Mouse (Mus musculus): Measurements from ENCODE around the gene Klk1b5. TPM values are rescaled to one million over a fixed set of nuclear protein-coding genes. Genes with fewer than 3 reads are reported as not detected.
"Not testable (repeated sequence)": the region's sequence is repeated elsewhere in the genome, so short reads cannot be mapped to it uniquely, and the experiment has no call there.

The Klk1b5 gene
- total RNA-seq, 2 experiments from 2014 or later = not detected

DNA sequence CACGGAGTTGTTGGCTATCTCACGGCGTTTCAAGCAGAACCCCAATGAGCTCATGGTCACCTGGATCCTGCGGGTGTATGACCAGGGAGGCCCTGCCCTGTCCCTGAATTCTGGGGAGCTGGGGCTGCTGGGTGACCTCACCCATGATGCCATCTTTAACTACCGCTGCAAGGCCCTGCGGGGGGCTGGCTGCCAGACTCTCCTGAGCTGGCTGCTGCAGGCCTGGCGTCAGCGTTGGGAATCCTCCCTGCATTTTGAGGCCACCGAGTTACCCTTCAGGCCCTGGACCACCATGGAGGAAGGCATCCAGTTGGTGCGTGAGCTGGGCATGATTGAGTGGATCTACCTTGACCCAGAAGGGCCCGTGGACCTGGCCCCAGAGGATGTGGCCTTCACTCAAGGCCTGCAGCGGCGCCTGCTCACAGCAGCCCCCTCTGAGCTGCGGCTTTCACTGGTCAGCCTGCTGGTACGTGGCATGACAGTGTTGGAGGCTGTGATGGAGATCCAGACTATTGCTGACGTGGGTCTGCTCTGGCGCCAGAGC, 35.1 kb downstream of the Klk1b5 start:
- DNase-seq (ENCODE audit: low spot score); intact Hi-C loops (cut with DNase I): not testable (repeated sequence)

DNA sequence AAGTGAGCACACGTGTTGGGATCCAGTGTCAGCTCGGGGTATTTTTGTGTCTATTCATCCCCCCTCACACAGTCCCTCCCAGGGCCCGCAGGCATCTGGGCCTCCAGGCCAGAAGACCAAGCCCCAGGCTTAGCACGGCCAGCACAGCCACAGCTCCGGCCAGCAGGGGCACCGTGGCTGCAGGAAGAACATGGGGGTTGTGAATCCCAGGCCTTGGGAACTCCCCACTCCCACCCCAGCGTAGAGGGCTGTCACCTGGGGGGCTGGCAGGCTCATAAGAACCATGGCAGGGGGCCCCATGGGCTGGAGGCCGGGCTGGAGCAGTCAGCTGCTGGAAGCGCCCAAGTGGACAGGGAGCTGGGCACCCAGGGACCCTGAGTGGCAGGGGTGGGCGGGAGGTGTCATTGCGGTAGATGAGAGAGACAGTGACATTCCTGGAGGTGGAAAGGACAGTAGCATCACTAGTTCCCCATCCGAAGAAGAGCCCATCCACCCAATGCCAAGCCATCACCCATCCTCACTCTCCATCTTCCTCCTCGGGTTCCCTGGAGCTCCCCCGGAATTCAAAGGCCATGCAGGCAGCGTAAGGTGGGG, 37.4 kb downstream of the Klk1b5 start:
- no peak for DNase-seq (ENCODE audit: low spot score)
- intact Hi-C loops (cut with DNase I) = no loop called here

GRCm38 (mm10) chr7:44254930-44255329, 39.2 kb downstream of the Klk1b5 start:
- no peak for DNase-seq (ENCODE audit: low spot score)
- intact Hi-C loops (cut with DNase I) = no loop called here

DNA sequence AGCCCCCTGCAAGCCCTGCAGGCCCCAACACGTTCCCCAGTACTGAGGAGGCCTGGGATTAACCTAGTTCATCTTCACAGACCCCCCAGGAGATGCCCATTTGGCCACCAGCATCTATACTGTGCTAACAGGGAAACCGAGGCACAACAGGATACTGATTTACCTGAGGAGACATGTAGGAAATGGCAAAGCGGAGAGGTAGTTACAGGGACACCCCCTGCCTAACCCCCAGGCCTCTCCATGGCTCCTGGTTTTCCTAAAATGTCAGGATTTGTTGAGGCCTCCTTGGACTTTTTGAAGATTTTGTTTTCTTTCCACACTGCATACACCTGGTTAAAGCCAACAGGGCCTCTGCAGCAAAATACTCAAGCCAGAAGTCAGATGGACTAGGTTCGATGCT, 41.5 kb downstream of the Klk1b5 start, which contains the start of gene Acp4:
Gene Acp4 (minus strand): TSS at position 101 of the 400 bp plus-strand sequence.
- intact Hi-C loops (cut with DNase I) = no loop called here
- no peak for DNase-seq (ENCODE audit: low spot score)

DNA sequence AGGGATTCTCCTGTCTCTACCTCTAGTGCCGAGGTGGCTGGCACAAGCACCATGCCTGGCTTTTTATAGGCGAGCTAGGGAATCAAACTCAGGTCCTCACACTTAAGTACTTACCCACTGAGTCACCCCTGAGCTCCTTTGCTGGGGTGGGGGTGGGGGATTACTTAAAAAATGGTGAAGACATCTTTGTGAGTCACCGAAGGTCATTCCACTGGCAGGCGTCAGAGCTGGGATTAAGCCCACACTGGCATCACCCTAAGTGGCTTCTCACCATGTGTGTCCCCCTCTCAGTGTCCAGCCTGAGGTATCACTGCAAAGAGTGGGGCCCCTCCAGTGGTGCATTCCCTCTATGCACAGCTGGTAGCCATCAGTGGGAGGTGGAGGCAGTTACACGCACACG, 44.7 kb downstream of the Klk1b5 start:
- DNase-seq (ENCODE audit: low spot score) = no peak
- intact Hi-C loops (cut with DNase I) = loop anchor here (5.0 kb wide), 1 partner anchor 42 kb away; no protein-coding TSS in a partner anchor

DNA sequence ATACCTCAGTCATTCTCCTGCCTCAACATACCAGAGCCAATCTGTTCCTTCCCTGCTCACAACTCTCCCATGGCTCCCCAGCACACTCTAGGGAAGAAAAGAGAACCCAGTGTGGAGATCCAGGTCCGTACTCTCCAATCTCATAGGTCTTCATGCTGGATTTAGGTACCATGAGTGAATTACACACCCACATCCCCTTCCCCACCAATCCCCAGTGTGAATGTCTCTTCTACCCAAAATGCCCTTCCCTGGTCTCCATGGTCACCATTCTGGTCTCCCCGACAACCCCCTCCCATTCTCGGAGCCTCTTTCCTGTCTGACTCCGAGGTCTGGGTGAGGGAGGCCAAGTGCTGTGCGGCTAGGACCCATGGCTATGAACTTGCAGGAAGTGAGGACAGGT, 45.4 kb downstream of the Klk1b5 start, which contains the start of gene Gm15517:
Gene Gm15517 (plus strand): TSS at position 301 of the 400 bp plus-strand sequence.
- DNase-seq (ENCODE audit: low spot score) = no peak
- intact Hi-C loops (cut with DNase I) = loop anchor here (5.0 kb wide), 1 partner anchor 41 kb away; no protein-coding TSS in a partner anchor

GRCm38 (mm10) chr7:44262791-44263643, 47.3 kb downstream of the Klk1b5 start:
- peak; percentile 70 for DNase-seq (ENCODE audit: low spot score)
- intact Hi-C loops (cut with DNase I) = loop anchor here (1.0 to 5.0 kb wide), 3 partner anchors 39 to 222 kb away; no protein-coding TSS in a partner anchor

- intact Hi-C loops (cut with DNase I) = no loop called here
- no peak for DNase-seq (ENCODE audit: low spot score)
Measured at GRCm38 (mm10) chr7:44268117-44268516, 52.4 kb downstream of the Klk1b5 start.

GRCm38 (mm10) chr7:44269397-44269796, 53.7 kb downstream of the Klk1b5 start:
- no peak for DNase-seq (ENCODE audit: low spot score)
- intact Hi-C loops (cut with DNase I) = no loop called here

Other genes with a start within 250 kb of the Klk1b5 start
- not detected for gene Klk1b1, start 249.2 kb upstream of the Klk1b5 start, total RNA-seq (2021)
- gene Klk1b9, start 239.9 kb upstream of the Klk1b5 start, total RNA-seq (2021) = not detected
- gene Klk1b11, start 220.1 kb upstream of the Klk1b5 start, total RNA-seq (2021) = not detected
- gene Klk1b26, start 203.8 kb upstream of the Klk1b5 start, total RNA-seq (2021) = under 1 TPM; 0.36 TPM
- gene Klk1b27, start 163.7 kb upstream of the Klk1b5 start, total RNA-seq (2021) = not detected
- not detected for gene Klk1b21, start 113.6 kb upstream of the Klk1b5 start, total RNA-seq (2021)
- gene Klk1b22, start 103.3 kb upstream of the Klk1b5 start, total RNA-seq (2021) = not detected
- gene Klk1b16, start 79.2 kb upstream of the Klk1b5 start, total RNA-seq (2021) = not detected
- not detected for gene Klk1b24, start 27.7 kb upstream of the Klk1b5 start, total RNA-seq (2021)
- gene Klk1b3, start 17.8 kb upstream of the Klk1b5 start, total RNA-seq (2021) = not detected
- not detected for gene Klk1b4, start 8.5 kb upstream of the Klk1b5 start, total RNA-seq (2021)
- gene Klk1, start 9.4 kb downstream of the Klk1b5 start, total RNA-seq (2021) = not detected
- not detected for gene Gm36864, start 20.2 kb downstream of the Klk1b5 start, total RNA-seq (2021)
- under 1 TPM; 0.31 to 0.56 TPM for gene 1700028J19Rik, start 30.8 kb downstream of the Klk1b5 start, total RNA-seq (2021)
- gene 2410002F23Rik, start 30.8 kb downstream of the Klk1b5 start, total RNA-seq (2021) = 10 to 100 TPM; 14.1 to 14.5 TPM
- gene Acp4, start 41.4 kb downstream of the Klk1b5 start, total RNA-seq (2021) = not detected
- gene Gm15517, start 45.5 kb downstream of the Klk1b5 start, total RNA-seq (2021) = not detected
- 1 to 10 TPM in 1 of 2 experiments, under 1 TPM in 1; 0.87 to 1.0 TPM for gene Clec11a, start 91.0 kb downstream of the Klk1b5 start, total RNA-seq (2021)
- gene Shank1, start 94.3 kb downstream of the Klk1b5 start, total RNA-seq (2021) = 1 to 10 TPM; 1.6 to 2.0 TPM
- 1 to 10 TPM; 1.3 to 2.2 TPM for gene Syt3, start 168.2 kb downstream of the Klk1b5 start, total RNA-seq (2021)
- under 1 TPM; 0.28 to 0.62 TPM for gene 1700008O03Rik, start 169.9 kb downstream of the Klk1b5 start, total RNA-seq (2021)
- gene Lrrc4b, start 213.1 kb downstream of the Klk1b5 start, total RNA-seq (2021) = 10 to 100 TPM; 27.9 to 32.7 TPM
- 1 to 10 TPM in 1 of 2 experiments, under 1 TPM in 1; 0.70 to 1.3 TPM for gene Aspdh, start 249.4 kb downstream of the Klk1b5 start, total RNA-seq (2021)